Mouse (Mus musculus) olfactory bulb, adult 2 months (tissue): Measurements from ENCODE around the gene Eng.

Experiments used
- CTCF ChIP-seq: fragments of 200-500 bp; IDR thresholded peaks from 2 replicates; pipeline ENCODE4 v1.5.1; 2012; ENCODE audit warnings: low read depth, mild to moderate bottlenecking, low read length, moderate library complexity; ENCODE audit not compliant: insufficient read depth
- POLR2A ChIP-seq: fragments of 200-500 bp; IDR thresholded peaks from 2 replicates; pipeline ENCODE4 v1.6.1; 2012; ENCODE audit warnings: mild to moderate bottlenecking, low read depth, low read length, moderate library complexity; ENCODE audit not compliant: insufficient read depth

DNA sequence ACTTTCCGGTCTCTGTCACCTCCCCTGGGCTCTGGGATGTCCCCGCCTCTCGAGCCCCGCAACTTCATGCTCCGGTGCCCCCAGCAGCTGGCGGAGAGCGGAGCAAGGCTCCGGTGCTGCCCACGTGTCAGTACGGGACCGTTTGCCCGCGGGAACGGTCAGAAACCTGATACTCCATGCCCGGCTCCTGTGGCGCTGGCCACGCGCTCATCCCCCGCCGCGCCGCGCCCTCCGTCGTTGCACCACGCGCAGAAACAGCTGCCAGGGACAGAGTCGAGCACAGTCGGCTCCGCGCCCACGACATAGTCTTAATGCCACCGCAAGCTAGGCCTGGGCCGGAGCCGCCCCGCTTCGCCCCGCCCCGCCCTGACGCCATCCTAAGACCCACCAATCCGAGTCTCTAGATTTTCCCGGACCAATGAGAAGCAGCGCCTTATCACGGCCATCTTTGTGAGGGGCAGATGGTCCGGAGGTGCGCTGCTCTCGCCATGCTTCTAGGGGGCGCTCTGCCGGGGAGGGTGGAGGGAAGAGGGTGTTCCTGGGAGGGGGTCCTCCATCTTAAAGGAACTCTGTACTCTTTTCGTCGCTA lies 47.5 kb downstream of the Eng start:
- TF ChIP-seq CTCF (peak; percentile 70), POLR2A (peak; percentile 52)
